Mouse (Mus musculus): ENCODE measurements around the gene Ralgps1.
"Not testable (repeated sequence)": the region's sequence is repeated elsewhere in the genome, so short reads cannot be mapped to it uniquely, and the experiment has no call there.

Gene Ralgps1

DNA sequence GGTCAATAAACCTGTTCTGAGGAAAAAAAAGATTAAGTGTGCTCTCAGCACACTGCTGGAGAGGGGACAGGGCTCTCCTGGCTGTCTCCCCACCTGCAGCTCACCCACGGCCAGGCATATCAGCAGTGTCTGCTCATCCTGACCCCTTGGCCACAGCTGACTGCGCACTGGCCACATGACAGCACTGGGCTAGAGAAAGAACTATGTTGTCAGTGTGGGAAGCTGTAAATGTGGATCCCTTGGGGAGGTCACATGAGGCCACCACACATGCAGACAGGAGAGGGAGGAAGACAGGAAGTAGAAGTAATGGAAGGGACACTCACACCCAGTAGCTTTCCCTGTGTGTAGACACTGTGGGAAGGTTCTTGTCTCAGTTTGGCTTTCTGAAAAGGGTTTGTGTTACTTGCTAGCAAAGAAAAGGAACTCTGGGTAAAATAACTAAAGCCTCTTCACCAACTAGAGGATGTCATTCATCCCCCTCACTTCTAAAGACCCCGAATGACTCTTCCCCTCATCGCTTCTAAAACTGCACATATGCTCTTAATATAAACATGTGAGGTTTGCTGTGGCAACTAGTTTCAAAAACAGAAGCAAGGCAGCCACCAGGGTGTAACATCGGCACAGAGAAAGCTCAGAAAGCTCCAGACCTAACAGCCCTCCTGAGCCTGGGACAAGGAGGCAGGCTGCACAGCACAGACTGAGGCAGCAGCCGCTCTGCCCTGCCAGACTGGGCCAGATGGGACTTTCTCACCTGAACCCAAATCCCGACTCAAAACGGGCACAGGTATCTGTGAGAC is 47.3 kb downstream of the Ralgps1 start:
- DNase-seq (ENCODE audit: low read depth in 2 of 2, low spot score in 2 of 2), result no peak

- not testable (repeated sequence) for DNase-seq (ENCODE audit: low read depth in 2 of 2, low spot score in 2 of 2)
These were observed 48.2 kb downstream of the Ralgps1 start for GRCm38 (mm10) chr2:33323043-33323625.

- DNase-seq (ENCODE audit: low read depth in 2 of 2, low spot score in 2 of 2), result no peak
These were observed 49.6 kb downstream of the Ralgps1 start for GRCm38 (mm10) chr2:33321641-33322040.

GRCm38 (mm10) chr2:33321031-33321430 is 50.3 kb downstream of the Ralgps1 start:
- DNase-seq (ENCODE audit: low read depth in 2 of 2, low spot score in 2 of 2), result no peak

DNA sequence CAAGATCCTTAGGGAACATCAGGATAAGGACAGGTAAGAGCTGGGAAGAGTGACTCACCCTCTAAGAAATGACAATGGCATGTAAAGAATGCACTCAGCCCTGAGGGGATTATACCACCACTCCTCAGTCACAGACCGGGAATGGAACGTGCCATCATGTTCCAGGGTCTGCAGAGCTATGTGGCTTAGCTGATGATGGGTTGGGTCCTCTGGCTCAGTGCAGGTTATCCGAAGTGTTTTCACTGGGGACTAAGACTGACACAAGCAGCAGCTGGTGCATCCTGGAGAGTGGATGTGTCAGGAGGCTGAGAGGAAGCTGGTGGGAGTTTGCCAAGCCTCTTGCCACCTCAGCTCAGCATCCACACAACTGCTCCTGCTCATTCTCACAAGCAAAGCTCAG is 50.7 kb downstream of the Ralgps1 start:
- no peak for DNase-seq (ENCODE audit: low read depth in 2 of 2, low spot score in 2 of 2)

- no peak for DNase-seq (ENCODE audit: low read depth in 2 of 2, low spot score in 2 of 2)
These were observed 51.4 kb downstream of the Ralgps1 start for GRCm38 (mm10) chr2:33319934-33320333.

- no peak for DNase-seq (ENCODE audit: low read depth in 2 of 2, low spot score in 2 of 2)
These were observed 51.8 kb downstream of the Ralgps1 start for GRCm38 (mm10) chr2:33319455-33319854.

DNA sequence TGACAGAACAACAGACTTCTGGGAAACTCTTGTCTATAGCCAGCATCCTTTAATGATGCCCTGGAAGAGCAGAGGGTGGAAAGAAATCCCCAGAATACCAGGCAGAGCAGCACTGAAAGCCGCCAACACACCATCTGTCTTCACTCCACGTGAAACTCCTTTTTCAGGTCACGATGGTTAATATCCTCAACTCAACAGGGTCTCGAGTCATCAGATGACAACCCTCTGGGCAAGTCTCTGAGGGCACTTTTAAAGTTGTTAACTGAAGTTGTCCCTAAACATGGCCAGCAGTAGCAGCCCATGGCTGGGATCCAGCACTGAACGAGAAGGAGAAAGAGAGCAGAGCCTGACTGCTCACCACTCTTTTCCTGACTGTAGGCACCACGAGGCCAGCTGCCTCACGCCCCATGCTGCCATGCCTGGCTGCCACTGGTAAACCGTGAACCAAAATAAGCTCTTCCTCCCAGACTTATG is 52.8 kb downstream of the Ralgps1 start:
- DNase-seq (ENCODE audit: low read depth in 2 of 2, low spot score in 2 of 2), result no peak

DNA sequence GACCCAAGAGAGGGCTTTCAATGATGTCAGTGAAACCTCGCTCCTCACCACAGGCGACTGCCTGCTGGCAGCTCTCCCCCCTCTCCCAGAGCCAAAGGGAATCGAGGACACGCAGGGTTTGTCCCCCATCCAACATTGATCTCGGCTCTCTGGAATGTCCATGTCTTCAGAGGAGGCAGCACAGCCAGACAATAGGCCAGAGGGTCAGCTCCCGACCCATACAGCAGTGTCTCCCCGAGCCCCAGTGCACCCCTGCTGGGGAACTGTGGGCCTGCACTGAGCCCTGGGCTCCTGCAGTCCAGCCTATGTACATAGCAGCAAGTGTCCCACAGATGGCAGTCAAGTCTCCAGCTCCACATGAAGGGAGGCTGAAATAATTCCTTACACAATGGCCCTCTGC is 54.8 kb downstream of the Ralgps1 start:
- no peak for DNase-seq (ENCODE audit: low read depth in 2 of 2, low spot score in 2 of 2)

- no peak for DNase-seq (ENCODE audit: low read depth in 2 of 2, low spot score in 2 of 2)
These were observed 55.3 kb downstream of the Ralgps1 start for GRCm38 (mm10) chr2:33316063-33316405.

DNA sequence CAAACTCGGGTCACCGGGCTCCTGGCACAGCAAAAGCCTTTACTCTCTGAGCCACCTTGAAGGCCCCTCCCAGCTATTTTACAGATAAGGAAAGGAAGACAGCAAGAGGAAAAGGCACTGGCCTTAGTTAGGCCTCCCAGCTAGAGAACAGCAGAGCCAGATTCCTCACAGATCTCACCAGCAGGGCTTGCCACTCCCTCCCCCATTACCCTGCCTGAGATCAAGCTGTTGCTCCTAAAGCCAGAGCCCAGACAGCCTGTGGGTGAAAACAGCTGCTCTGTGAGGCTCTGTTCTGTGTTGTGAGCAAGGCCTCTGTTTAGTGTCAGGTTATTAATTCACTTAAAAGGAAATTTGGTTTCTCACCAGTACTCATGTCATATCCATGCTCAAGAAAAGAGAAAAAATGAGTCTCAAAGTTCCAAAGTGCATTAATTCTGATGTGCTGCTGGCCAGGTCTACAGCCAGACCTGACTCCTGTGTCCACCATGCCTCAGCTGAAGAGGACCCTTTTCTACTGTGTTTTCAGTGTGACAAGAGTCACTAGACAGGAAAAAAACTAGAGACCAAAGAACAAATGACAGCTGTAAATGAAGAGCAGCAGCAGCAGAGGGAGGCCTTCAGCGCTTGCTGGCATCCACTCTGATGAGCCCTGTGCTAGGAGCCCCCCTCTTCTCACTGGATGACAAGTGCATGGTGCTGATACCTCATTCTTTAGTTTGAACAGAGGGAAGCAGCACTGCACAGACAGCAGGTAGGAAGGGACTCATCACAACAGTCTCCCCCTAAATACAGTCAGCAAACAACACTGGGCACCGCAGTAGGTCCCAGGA is 55.8 kb downstream of the Ralgps1 start:
- DNase-seq (ENCODE audit: low read depth in 2 of 2, low spot score in 2 of 2), result no peak

DNA sequence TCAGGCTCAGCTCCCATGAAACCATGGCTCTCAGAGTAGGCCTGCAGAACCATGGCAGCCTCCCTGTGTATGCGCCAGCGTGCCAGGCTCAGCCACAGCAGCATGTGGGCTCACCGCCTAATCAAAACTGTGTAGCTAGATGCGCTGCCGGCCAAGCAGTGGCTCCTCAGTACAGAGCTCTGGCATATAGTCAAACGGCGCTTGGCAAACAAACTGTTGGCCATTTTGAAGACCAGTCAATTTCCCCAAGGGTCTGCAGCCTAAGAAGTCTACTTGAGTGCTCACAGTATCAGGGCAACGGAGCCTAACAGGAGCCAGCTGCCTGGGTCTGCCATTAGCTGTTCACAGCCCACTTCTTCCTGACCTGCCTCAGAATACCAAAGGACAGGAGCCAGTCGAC is 61.9 kb downstream of the Ralgps1 start:
- DNase-seq (ENCODE audit: low read depth in 2 of 2, low spot score in 2 of 2), result no peak

DNA sequence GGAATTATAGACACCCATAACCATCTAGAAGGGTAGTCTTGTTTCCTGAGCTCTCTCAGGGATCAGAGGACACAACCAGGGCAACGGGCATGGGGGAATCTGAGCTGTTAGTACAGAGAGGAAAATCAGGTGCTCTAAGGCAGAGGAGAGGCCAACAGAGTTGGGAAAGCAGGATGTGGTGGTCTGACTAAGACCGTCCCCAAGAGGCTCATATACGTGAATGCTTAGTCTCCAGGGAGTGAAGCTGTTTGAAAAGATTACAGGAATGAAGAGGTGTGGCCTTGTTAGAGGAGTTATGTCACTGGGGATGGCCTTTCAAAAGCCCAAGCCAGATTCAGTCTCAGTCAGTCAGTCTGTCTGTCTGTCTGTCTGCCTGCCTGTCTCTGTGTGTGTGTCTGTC is 64.7 kb downstream of the Ralgps1 start:
- DNase-seq (ENCODE audit: low read depth in 2 of 2, low spot score in 2 of 2), result no peak

DNA sequence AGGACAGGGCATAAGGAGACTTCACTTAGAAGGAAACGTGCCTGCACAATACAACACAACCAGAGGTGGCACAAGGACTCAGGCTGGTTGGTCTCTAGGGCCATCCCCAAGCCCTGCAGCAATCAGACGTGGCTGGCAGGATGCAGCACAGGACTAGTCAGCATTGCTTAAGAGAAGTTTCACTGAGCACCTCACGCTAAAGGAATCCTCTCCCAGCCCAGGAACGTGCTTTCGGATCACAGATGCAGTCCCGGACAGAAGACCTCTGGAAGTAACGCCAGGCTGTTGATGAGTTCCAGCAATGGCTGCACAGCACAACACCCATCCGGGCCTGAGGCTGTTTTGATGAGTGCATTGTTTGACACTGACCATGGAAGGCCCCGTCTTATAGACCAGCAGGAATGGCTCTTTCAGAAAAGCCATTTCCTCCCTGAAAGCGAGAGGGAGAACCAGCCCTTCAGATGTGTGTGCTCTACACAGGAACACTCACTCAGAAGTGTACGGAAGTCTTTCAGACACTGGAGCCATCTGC is 67.8 kb downstream of the Ralgps1 start:
- no peak for DNase-seq (ENCODE audit: low read depth in 2 of 2, low spot score in 2 of 2)

GRCm38 (mm10) chr2:33302828-33303227 is 68.5 kb downstream of the Ralgps1 start:
- DNase-seq (ENCODE audit: low read depth in 2 of 2, low spot score in 2 of 2), result peak in 1 of 2 experiments; percentile 9

GRCm38 (mm10) chr2:33302405-33302804 is 68.9 kb downstream of the Ralgps1 start:
- DNase-seq (ENCODE audit: low read depth in 2 of 2, low spot score in 2 of 2), result no peak

DNA sequence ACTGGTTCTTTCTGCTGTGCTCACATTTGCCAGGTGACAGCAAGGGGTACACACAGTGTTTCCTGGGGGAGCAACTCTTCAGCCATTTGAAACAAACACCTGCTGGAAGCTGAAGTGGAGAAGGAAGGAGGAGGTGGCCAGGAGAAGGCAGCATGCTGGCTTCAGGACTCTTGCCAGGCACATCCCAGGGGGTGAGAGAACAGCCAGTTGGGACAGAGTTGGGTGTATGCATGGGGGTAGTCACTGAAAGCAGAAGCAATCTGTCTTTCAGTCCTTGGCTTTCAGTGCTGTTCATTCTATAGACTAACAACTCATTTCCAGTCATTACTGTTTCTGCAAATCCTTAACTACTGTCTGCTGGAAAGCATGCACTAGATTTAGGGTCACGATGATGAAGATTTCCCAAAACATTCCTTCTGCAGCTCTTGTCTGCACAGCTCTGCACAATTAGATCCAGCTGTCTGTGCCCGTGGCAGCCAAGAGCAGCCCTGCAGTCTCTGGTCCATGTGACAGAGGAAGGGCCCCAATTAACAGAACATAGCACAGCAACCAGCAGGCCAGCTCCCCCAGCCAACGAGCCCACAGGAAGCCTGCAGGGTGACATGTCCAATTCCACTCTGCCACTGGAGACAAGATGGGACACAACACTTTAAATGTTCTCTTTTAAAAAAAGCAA is 70.8 kb downstream of the Ralgps1 start:
- DNase-seq (ENCODE audit: low read depth in 2 of 2, low spot score in 2 of 2), result no peak

DNA sequence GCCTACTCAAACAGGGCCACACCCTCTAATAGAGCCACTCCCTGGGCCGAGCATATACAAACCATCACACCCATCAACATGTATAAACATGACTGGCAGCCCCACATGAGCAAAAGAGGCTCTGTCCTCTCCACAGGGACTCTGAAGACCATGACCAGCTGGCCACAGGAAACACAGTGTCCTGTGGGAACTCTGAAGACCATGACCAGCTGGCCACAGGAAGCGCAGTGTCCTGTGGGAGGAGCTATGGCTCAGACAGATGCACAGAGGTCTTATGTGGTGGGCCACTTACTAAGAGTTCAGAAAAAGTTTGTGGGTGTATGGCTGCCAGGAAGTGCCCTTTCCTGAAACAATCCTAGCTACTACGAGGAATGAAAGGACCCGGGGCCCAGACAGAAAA is 72.4 kb downstream of the Ralgps1 start:
- DNase-seq (ENCODE audit: low read depth in 2 of 2, low spot score in 2 of 2), result no peak

DNA sequence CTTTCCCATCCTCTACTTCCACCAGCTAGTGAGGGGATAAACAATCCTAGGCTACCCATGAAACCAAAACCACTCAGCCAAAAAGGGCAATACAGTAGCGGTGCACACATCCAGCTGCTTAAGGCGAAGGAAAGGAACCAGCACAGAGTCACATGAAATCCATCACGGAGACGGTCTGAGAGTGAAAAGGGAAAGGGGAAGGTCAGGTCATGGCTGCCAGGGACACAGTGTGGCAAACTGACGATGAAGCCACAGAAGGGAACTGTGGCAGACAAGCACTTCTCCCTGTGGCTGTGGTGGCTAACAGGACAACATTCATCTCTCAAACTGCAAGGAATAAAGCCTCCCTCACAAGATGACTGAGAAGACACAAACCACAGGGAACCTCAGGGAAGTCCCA is 76.2 kb downstream of the Ralgps1 start:
- no peak for DNase-seq (ENCODE audit: low read depth in 2 of 2, low spot score in 2 of 2)

DNA sequence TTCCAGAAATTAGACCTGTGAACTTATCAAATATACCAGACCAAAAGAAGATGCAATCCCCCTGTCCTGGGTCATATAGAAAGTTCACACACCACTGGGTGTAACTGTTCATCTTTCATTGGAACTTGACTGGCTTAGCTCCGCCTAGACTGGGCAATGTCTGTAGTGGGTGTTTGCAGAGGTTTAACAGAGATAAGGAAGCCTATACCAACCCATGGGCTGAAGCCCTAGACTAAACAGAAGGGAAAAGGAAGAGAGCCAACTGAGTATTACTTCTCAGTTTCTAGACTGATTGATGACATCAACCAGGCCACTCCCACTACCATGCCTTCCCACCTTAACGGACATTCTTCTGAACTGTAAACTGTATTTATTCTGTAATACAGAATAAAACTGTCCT is 79.2 kb downstream of the Ralgps1 start:
- no peak for DNase-seq (ENCODE audit: low read depth in 2 of 2, low spot score in 2 of 2)

GRCm38 (mm10) chr2:33290491-33290890 is 80.8 kb downstream of the Ralgps1 start:
- no peak for DNase-seq (ENCODE audit: low read depth in 2 of 2, low spot score in 2 of 2)

Data from CD8-positive naive resting alpha-beta T cell, adult 2 months (primary cell).